Mouse (Mus musculus): Measurements from ENCODE around the gene Syn3. TPM values are rescaled to one million over a fixed set of nuclear protein-coding genes. Genes with fewer than 3 reads are reported as not detected.

Gene Syn3
- polyA plus RNA-seq, 1 experiment from 2014 or later: 14.7 TPM

Other genes with a start within 250 kb of the Syn3 start
- 51.2 and 52.4 TPM in 2 replicates for gene Timp3, start 198.5 kb downstream of the Syn3 start, polyA plus RNA-seq (2015; fragmentation: Nextera tagmentation; extraction: Ambion mirVana)
- 363 and 418 TPM in 2 replicates for gene Hsp90b1, start 206.6 kb upstream of the Syn3 start, polyA plus RNA-seq (2015; fragmentation: Nextera tagmentation; extraction: Ambion mirVana)
- 2.4 and 2.8 TPM in 2 replicates for gene Ttc41, start 206.9 kb upstream of the Syn3 start, polyA plus RNA-seq (2015; fragmentation: Nextera tagmentation; extraction: Ambion mirVana)

Measured in neural tube, embryonic 13.5 days (tissue).